Mouse (Mus musculus): ENCODE results near the gene AC129217.1.

AC129217.1 gene

GRCm38 (mm10) chr19:8829660-8830059 lies at the start of gene AC129217.1:
Gene AC129217.1 (plus strand): TSS chr19:8829773.
- no peak for DNase-seq (ENCODE audit: inconsistent ontology term)

GRCm38 (mm10) chr19:8786008-8786781 lies 43.4 kb upstream of the AC129217.1 start, which contains the start of gene Taf6l:
Gene Taf6l (minus strand): TSS chr19:8786417.
- peak; percentile 93 for DNase-seq (ENCODE audit: inconsistent ontology term)

GRCm38 (mm10) chr19:8788521-8788920 lies 41.1 kb upstream of the AC129217.1 start:
- no peak for DNase-seq (ENCODE audit: inconsistent ontology term)

- DNase-seq (ENCODE audit: inconsistent ontology term), result no peak
Observed at GRCm38 (mm10) chr19:8789171-8789570, 40.4 kb upstream of the AC129217.1 start.

- DNase-seq (ENCODE audit: inconsistent ontology term), result no peak
Observed at GRCm38 (mm10) chr19:8790171-8790570, 39.4 kb upstream of the AC129217.1 start.

- DNase-seq (ENCODE audit: inconsistent ontology term), result peak; percentile 96
Observed at GRCm38 (mm10) chr19:8798264-8798946, 31.2 kb upstream of the AC129217.1 start, which contains the start of gene Polr2g. Gene Polr2g (minus strand): TSS chr19:8798577.

GRCm38 (mm10) chr19:8798947-8799315 lies 30.6 kb upstream of the AC129217.1 start:
- no peak for DNase-seq (ENCODE audit: inconsistent ontology term)

GRCm38 (mm10) chr19:8802130-8802821 lies 27.3 kb upstream of the AC129217.1 start, which contains the start of gene Zbtb3:
Gene Zbtb3 (plus strand): TSS chr19:8802555.
- DNase-seq (ENCODE audit: inconsistent ontology term), result peak; percentile 98

GRCm38 (mm10) chr19:8803204-8803780 lies 26.3 kb upstream of the AC129217.1 start:
- no peak for DNase-seq (ENCODE audit: inconsistent ontology term)

- DNase-seq (ENCODE audit: inconsistent ontology term), result no peak
Observed at GRCm38 (mm10) chr19:8803879-8804660, 25.5 kb upstream of the AC129217.1 start.

- DNase-seq (ENCODE audit: inconsistent ontology term), result no peak
Observed at GRCm38 (mm10) chr19:8806810-8807209, 22.8 kb upstream of the AC129217.1 start.

GRCm38 (mm10) chr19:8815812-8816211 lies 13.8 kb upstream of the AC129217.1 start:
- DNase-seq (ENCODE audit: inconsistent ontology term), result peak; percentile 38

- DNase-seq (ENCODE audit: inconsistent ontology term), result no peak
Observed at GRCm38 (mm10) chr19:8817001-8817400, 12.6 kb upstream of the AC129217.1 start.

- no peak for DNase-seq (ENCODE audit: inconsistent ontology term)
Observed at GRCm38 (mm10) chr19:8818301-8818798, 11.2 kb upstream of the AC129217.1 start.

- DNase-seq (ENCODE audit: inconsistent ontology term), result peak; percentile 99
Observed at GRCm38 (mm10) chr19:8818801-8819595, 10.6 kb upstream of the AC129217.1 start, which contains the start of gene Ttc9c. Gene Ttc9c (minus strand): TSS chr19:8819333.

- peak; percentile 99 for DNase-seq (ENCODE audit: inconsistent ontology term)
Observed at GRCm38 (mm10) chr19:8819596-8820423, 9.8 kb upstream of the AC129217.1 start, which contains the start of gene Hnrnpul2. Gene Hnrnpul2 (plus strand): TSS chr19:8820010.

GRCm38 (mm10) chr19:8820424-8820956 lies 9.1 kb upstream of the AC129217.1 start:
- DNase-seq (ENCODE audit: inconsistent ontology term), result no peak

GRCm38 (mm10) chr19:8821146-8821545 lies 8.4 kb upstream of the AC129217.1 start:
- no peak for DNase-seq (ENCODE audit: inconsistent ontology term)

- no peak for DNase-seq (ENCODE audit: inconsistent ontology term)
Observed at GRCm38 (mm10) chr19:8822696-8823095, 6.9 kb upstream of the AC129217.1 start.
